7 mouse cellular contexts compared by ENCODE assay signal in the genomic region with DNA sequence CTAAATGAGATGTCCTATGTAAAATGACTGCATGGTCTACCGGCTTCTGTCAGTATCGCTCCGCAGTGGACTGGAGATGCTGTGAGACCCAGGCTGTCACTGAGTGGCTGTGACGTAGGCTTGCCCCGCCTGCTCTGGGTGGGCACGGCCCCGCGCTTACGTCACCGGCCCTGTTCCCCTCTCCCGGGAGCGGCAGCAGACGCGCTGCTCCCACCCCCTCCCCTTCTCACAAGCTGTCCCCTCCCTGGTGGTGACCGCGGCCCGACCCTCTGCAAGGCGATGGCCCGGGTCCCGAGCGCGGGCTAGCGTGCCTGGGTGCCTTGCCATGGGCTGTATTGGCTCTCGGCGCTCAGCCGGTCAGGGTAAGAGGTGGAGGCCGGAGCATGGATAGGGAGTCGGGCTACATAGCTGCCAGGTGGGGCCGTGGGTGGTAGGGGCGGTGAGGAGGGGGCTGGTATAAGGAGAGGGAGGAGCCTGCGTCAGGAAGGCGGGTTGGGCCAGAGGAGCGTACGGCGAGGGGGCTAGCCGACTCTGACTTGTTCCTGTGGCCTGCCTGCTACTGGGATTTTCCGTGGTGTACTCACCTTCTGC. TPM values are rescaled to one million over a fixed set of nuclear protein-coding genes. Genes with fewer than 3 reads are reported as not detected.
DNase-seq lines count a peak whose midpoint lies in the region; ATAC-seq lines count a peak whose summit lies in the region.

Fam131a (plus strand) TSS at position 131 of the 591 bp plus-strand sequence.

- no peaks in the 10 kb centered on the region for H3K9me3 ChIP-seq in embryonic facial prominence, embryonic 10.5 days
- no peaks in the 10 kb centered on the region for H3K9me3 ChIP-seq in intestine, embryonic 15.5 days

- H3K36me3 ChIP-seq in embryonic facial prominence, embryonic 10.5 days (replicated peaks): peaks cover 46% of the 10 kb centered on the region
- H3K36me3 ChIP-seq in intestine, embryonic 15.5 days: peaks cover 22% of the 10 kb centered on the region

- intact Hi-C loops in left cerebral cortex, postnatal 14 days (cut with DNase I): no loop called here

- peak within 1 kb of the TSS; percentile 84 for H3K27ac ChIP-seq in embryonic facial prominence, embryonic 10.5 days (replicated peaks)
- peak within 1 kb of the TSS; percentile 84 for H3K27ac ChIP-seq in intestine, embryonic 15.5 days

- peak within 1 kb of the TSS; percentile 74 for H3K4me3 ChIP-seq in embryonic facial prominence, embryonic 10.5 days
- H3K4me3 ChIP-seq in intestine, embryonic 15.5 days (replicated peaks): peak within 1 kb of the TSS; percentile 64

- peak; percentile 93 for ATAC-seq in intestine, embryonic 15.5 days
- peak; percentile 82 for ATAC-seq in megakaryocyte-erythroid progenitor cell, adult 5-6 weeks (replicated peaks; ENCODE audit: low FRiP score, low TSS enrichment, poor library complexity, severe bottlenecking)

- H3K4me1 ChIP-seq in embryonic facial prominence, embryonic 10.5 days: peaks cover 41% of the 10 kb centered on the region
- peaks cover 28% of the 10 kb centered on the region for H3K4me1 ChIP-seq in intestine, embryonic 15.5 days (replicated peaks)

- DNase-seq in adrenal gland, postnatal 25 days: peak; percentile 93
- DNase-seq in embryonic facial prominence, embryonic 10.5 days (ENCODE audit: low spot score): peak; percentile 96
- DNase-seq in gonadal fat pad, adult 2 months (ENCODE audit: low read depth): no peak
- DNase-seq in left cerebral cortex, postnatal 14 days (ENCODE audit: low spot score in 2 of 2): peak; percentile 95
- DNase-seq in right cerebral cortex, postnatal 25 days: peak; percentile 96

- peak within 1 kb of the TSS; percentile 92 for H3K4me2 ChIP-seq in intestine, embryonic 15.5 days (replicated peaks)

- WGBS in embryonic facial prominence, embryonic 10.5 days: under 1% methylated on average over 37 of the region's 37 CpGs
- WGBS in intestine, embryonic 15.5 days: under 1% methylated on average over 37 of the region's 37 CpGs

- peaks cover 41% of the 10 kb centered on the region for H3K27me3 ChIP-seq in embryonic facial prominence, embryonic 10.5 days (replicated peaks; ENCODE audit: low read depth, poor library complexity, severe bottlenecking)
- H3K27me3 ChIP-seq in intestine, embryonic 15.5 days (replicated peaks): no peaks in the 10 kb centered on the region

- peak within 1 kb of the TSS; percentile 71 for H3K9ac ChIP-seq in intestine, embryonic 15.5 days

RNA-seq across cellular contexts. Expression of gene Fam131a, which starts in this region (rescaled TPM):
- 14.8 and 17.6 TPM in 2 replicates for total RNA-seq in adrenal gland, postnatal 25 days (2021)
- 2.9 and 4.8 TPM in 2 replicates for polyA plus RNA-seq in embryonic facial prominence, embryonic 10.5 days (2016; fragmentation: Nextera tagmentation; extraction: Ambion mirVana)
- 11.8 and 12.7 TPM in 2 replicates for polyA plus RNA-seq in gonadal fat pad, adult 2 months (2012; rRNA removed)
- 6.3 and 6.7 TPM in 2 replicates for polyA plus RNA-seq in intestine, embryonic 15.5 days (2015; fragmentation: Nextera tagmentation; extraction: Ambion mirVana)
- 100 to 1,000 TPM; 381 to 399 TPM for total RNA-seq in left cerebral cortex, postnatal 14 days (2021)
- not detected in 2 replicates for total RNA-seq in megakaryocyte-erythroid progenitor cell, adult 5-6 weeks (2014; fragmentation: Nextera tagmentation)
- 0.85 TPM in 1 of 2 replicates, not detected in the other for total RNA-seq in megakaryocyte-erythroid progenitor cell, adult 5-6 weeks (2017)

Comparison
In these comparisons a context has a peak if more than half of its experiments do, and no peak if none do; other contexts are left out.
1. RNA of gene Fam131a (total RNA-seq): 381 to 399 TPM in left cerebral cortex, postnatal 14 days; 14.8 to 17.6 TPM in adrenal gland, postnatal 25 days and 0.85 TPM in megakaryocyte-erythroid progenitor cell, adult 5-6 weeks; every median in the first group is over 10 times any median in the second.
2. Peak in ATAC-seq in megakaryocyte-erythroid progenitor cell, adult 5-6 weeks; RNA of the gene not detected or under 1 TPM.